Mouse (Mus musculus): ENCODE data around the gene Evl. TPM values are rescaled to one million over a fixed set of nuclear protein-coding genes. Genes with fewer than 3 reads are reported as not detected.

Evl gene
- polyA plus RNA-seq, 1 experiment from 2014 or later, result 35.4 TPM

DNA sequence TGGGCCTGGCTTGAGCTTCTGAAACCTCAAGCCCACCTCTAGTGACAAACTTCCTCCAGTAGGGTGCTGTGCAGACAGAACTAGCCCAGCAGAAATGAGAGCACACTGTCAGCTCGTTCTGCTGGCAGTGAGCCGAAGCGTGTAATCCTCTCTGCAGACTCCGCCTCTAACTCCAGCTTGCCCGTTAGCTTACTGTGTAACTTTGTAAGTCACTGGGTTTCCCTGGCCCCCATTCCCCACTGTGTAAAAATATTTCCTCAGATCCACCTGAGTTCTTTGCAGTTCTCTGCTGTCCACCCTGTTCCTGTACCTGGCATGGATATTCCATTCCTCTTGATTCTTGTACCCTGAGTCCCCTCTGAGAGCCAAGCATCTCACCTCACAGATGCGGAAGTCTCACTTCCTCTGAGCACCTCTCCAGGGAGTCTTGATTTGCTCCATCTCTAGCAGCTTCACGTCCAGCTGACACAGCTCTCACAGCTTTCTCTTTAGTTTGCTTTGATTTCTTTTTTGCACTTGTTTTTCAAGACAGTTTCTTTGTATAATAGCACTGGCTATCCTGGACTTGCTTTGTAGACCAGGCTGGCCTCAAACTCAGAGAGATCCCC lies 96.6 kb downstream of the Evl start:
- ATAC-seq (ENCODE audit: insufficient read depth, low FRiP score), result no peak
- Histone ChIP-seq H3K27me3 (ENCODE audit: control insufficient read depth, insufficient read depth, low read length) (no peaks in the 10 kb centered on the region), H3K4me2 (ENCODE audit: low read depth, low read length) (no peak overlapping the region), H3K36me3 (ENCODE audit: control insufficient read depth, insufficient read depth, low read length) (0 out of 2 replicates have a peak, but pooled peaks cover 6% of the 10 kb centered on the region), H3K9ac (ENCODE audit: low read length) (no peak overlapping the region), H3K4me1 (ENCODE audit: control insufficient read depth, insufficient read depth, low read length) (0 out of 2 replicates have a peak, but pooled peaks cover 4% of the 10 kb centered on the region), H3K4me3 (replicated peaks; ENCODE audit: low read length) (no peak overlapping the region), H3K27ac (ENCODE audit: low read length) (no peak overlapping the region), H3K9me3 (replicated peaks; ENCODE audit: control insufficient read depth, low read length) (no peaks in the 10 kb centered on the region)
- WGBS, result 62% methylated on average over 7 of the region's 7 CpGs

DNA sequence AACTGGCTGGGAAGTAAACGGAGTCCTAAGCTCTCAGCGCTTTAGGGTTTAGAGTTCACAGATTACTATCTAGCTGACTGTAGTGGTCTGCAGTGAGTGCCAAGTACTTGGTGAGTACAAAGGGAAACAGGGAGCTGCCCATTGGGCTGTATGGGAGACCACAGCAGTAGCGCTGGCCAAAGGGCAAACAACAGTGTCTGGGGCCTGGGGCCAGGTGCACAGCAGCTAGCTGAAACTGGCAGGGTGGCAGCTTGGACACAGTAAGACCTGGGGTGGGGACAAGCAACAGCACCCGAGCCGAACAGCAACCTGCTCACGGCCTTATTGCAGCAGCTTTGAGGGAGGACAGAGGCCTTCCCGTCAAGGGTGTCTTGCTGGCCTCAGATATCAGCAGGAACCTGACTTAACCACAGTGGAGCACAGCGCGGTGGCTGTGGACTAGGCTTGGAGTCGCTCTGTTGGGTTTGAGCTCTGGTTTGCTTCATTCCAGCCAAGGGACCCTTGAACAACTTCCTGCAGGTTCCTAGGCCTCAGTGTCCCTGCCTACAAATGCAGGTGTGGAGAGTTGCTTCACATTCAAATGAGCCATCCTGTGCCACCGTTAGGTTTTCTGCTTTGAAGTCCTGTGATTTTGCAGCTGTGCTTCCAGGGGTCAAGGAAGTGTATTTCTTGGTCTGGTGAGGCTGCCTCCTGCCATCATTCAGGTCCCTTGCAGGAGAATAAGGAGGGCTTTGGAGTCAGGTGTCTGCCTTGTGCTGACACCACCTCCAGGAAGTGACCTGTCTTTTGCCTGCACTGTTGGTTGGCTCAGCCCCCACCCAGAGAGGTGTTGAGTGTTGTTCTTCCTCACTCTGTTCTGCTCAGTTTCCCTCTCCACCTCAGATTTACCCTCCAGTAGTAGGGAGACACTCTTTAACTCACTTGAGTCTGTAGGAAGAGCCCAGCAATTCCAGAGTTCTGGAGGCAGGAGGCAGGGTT lies 99.1 kb downstream of the Evl start:
- Histone ChIP-seq H3K27ac (ENCODE audit: low read length) (no peak overlapping the region), H3K4me2 (ENCODE audit: low read depth, low read length) (no peak overlapping the region), H3K4me3 (replicated peaks; ENCODE audit: low read length) (no peak overlapping the region), H3K9ac (ENCODE audit: low read length) (no peak overlapping the region), H3K9me3 (replicated peaks; ENCODE audit: control insufficient read depth, low read length) (no peaks in the 10 kb centered on the region), H3K4me1 (ENCODE audit: control insufficient read depth, insufficient read depth, low read length) (no peaks in the 10 kb centered on the region), H3K27me3 (ENCODE audit: control insufficient read depth, insufficient read depth, low read length) (no peaks in the 10 kb centered on the region), H3K36me3 (ENCODE audit: control insufficient read depth, insufficient read depth, low read length) (0 out of 2 replicates have a peak, but pooled peaks cover 6% of the 10 kb centered on the region)
- ATAC-seq (ENCODE audit: insufficient read depth, low FRiP score), result peak; percentile 29; the same call in 1 of the 2 replicates
- WGBS, result 78% methylated on average over 11 of the region's 11 CpGs

GRCm38 (mm10) chr12:108657350-108657749 lies 102.8 kb downstream of the Evl start:
- no peaks in the 10 kb centered on the region for H3K36me3 ChIP-seq (ENCODE audit: control insufficient read depth, insufficient read depth, low read length)
- H3K4me2 ChIP-seq (ENCODE audit: low read depth, low read length), result no peak overlapping the region
- H3K9me3 ChIP-seq (replicated peaks; ENCODE audit: control insufficient read depth, low read length), result no peaks in the 10 kb centered on the region
- H3K9ac ChIP-seq (ENCODE audit: low read length), result no peak overlapping the region
- 65% methylated on average over 1 of the region's 1 CpGs for WGBS
- no peak overlapping the region for H3K4me3 ChIP-seq (replicated peaks; ENCODE audit: low read length)
- H3K4me1 ChIP-seq (ENCODE audit: control insufficient read depth, insufficient read depth, low read length), result no peaks in the 10 kb centered on the region
- no peak for ATAC-seq (ENCODE audit: insufficient read depth, low FRiP score)
- H3K27me3 ChIP-seq (ENCODE audit: control insufficient read depth, insufficient read depth, low read length), result no peaks in the 10 kb centered on the region
- H3K27ac ChIP-seq (ENCODE audit: low read length), result no peak overlapping the region

GRCm38 (mm10) chr12:108668606-108669235 lies 114.2 kb downstream of the Evl start:
- no peak overlapping the region for H3K4me3 ChIP-seq (replicated peaks; ENCODE audit: low read length)
- no peak overlapping the region for H3K4me2 ChIP-seq (ENCODE audit: low read depth, low read length)
- H3K27me3 ChIP-seq (ENCODE audit: control insufficient read depth, insufficient read depth, low read length), result no peaks in the 10 kb centered on the region
- no peaks in the 10 kb centered on the region for H3K4me1 ChIP-seq (ENCODE audit: control insufficient read depth, insufficient read depth, low read length)
- no peaks in the 10 kb centered on the region for H3K36me3 ChIP-seq (ENCODE audit: control insufficient read depth, insufficient read depth, low read length)
- peak overlapping the region; percentile 17 for H3K27ac ChIP-seq (ENCODE audit: low read length)
- WGBS, result 74% methylated on average over 8 of the region's 8 CpGs
- no peaks in the 10 kb centered on the region for H3K9me3 ChIP-seq (replicated peaks; ENCODE audit: control insufficient read depth, low read length)
- ATAC-seq (ENCODE audit: insufficient read depth, low FRiP score), result 0 out of 2 replicates have a peak, but pooled peaks have one; percentile 14
- H3K9ac ChIP-seq (ENCODE audit: low read length), result no peak overlapping the region

- H3K4me3 ChIP-seq (replicated peaks; ENCODE audit: low read length), result no peak overlapping the region
- 89% methylated on average over 2 of the region's 2 CpGs for WGBS
- no peak overlapping the region for H3K4me2 ChIP-seq (ENCODE audit: low read depth, low read length)
- peaks cover 2% of the 10 kb centered on the region; the same call in 1 of the 2 replicates for H3K4me1 ChIP-seq (ENCODE audit: control insufficient read depth, insufficient read depth, low read length)
- H3K27me3 ChIP-seq (ENCODE audit: control insufficient read depth, insufficient read depth, low read length), result no peaks in the 10 kb centered on the region
- H3K27ac ChIP-seq (ENCODE audit: low read length), result no peak overlapping the region
- no peaks in the 10 kb centered on the region for H3K9me3 ChIP-seq (replicated peaks; ENCODE audit: control insufficient read depth, low read length)
- H3K36me3 ChIP-seq (ENCODE audit: control insufficient read depth, insufficient read depth, low read length), result 0 out of 2 replicates have a peak, but pooled peaks cover 3% of the 10 kb centered on the region
- no peak overlapping the region for H3K9ac ChIP-seq (ENCODE audit: low read length)
- no peak for ATAC-seq (ENCODE audit: insufficient read depth, low FRiP score)
Observed at GRCm38 (mm10) chr12:108671541-108671940, 117.0 kb downstream of the Evl start.

GRCm38 (mm10) chr12:108672908-108673307 lies 118.4 kb downstream of the Evl start:
- Histone ChIP-seq H3K9me3 (replicated peaks; ENCODE audit: control insufficient read depth, low read length) (no peaks in the 10 kb centered on the region), H3K4me1 (ENCODE audit: control insufficient read depth, insufficient read depth, low read length) (peaks cover 2% of the 10 kb centered on the region; the same call in 1 of the 2 replicates), H3K4me2 (ENCODE audit: low read depth, low read length) (no peak overlapping the region), H3K9ac (ENCODE audit: low read length) (no peak overlapping the region), H3K4me3 (replicated peaks; ENCODE audit: low read length) (no peak overlapping the region), H3K27me3 (ENCODE audit: control insufficient read depth, insufficient read depth, low read length) (no peaks in the 10 kb centered on the region), H3K36me3 (ENCODE audit: control insufficient read depth, insufficient read depth, low read length) (0 out of 2 replicates have a peak, but pooled peaks cover 3% of the 10 kb centered on the region), H3K27ac (ENCODE audit: low read length) (no peak overlapping the region)
- WGBS, result 80% methylated on average over 4 of the region's 4 CpGs
- ATAC-seq (ENCODE audit: insufficient read depth, low FRiP score), result no peak

DNA sequence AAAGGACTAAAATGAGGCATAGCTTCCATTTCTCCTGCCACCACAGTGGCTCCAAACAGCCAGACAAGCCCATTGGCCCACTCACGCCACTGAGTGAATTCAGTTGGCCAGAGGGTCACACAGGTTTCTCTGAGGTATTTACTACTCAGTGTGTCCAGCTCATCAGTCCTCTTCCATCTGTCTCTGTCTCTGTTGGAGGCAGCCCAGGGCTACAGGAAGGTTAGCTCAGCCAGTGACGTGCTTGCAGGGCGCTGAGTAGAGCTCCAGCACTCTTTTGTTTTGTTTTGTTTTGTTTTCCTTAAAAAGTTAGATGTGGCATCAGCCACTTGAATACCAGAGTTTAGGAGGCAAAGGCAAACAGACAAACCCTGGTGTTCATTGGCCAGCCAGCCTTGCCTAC lies 119.0 kb downstream of the Evl start:
- WGBS, result 84% methylated on average over 3 of the region's 3 CpGs
- no peaks in the 10 kb centered on the region for H3K27me3 ChIP-seq (ENCODE audit: control insufficient read depth, insufficient read depth, low read length)
- H3K27ac ChIP-seq (ENCODE audit: low read length), result no peak overlapping the region
- 0 out of 2 replicates have a peak, but pooled peaks cover 3% of the 10 kb centered on the region for H3K36me3 ChIP-seq (ENCODE audit: control insufficient read depth, insufficient read depth, low read length)
- no peak overlapping the region for H3K9ac ChIP-seq (ENCODE audit: low read length)
- no peak for ATAC-seq (ENCODE audit: insufficient read depth, low FRiP score)
- H3K4me2 ChIP-seq (ENCODE audit: low read depth, low read length), result no peak overlapping the region
- H3K4me1 ChIP-seq (ENCODE audit: control insufficient read depth, insufficient read depth, low read length), result peaks cover 2% of the 10 kb centered on the region; the same call in 1 of the 2 replicates
- no peaks in the 10 kb centered on the region for H3K9me3 ChIP-seq (replicated peaks; ENCODE audit: control insufficient read depth, low read length)
- no peak overlapping the region for H3K4me3 ChIP-seq (replicated peaks; ENCODE audit: low read length)

GRCm38 (mm10) chr12:108674502-108674901 lies 120.0 kb downstream of the Evl start:
- Histone ChIP-seq H3K36me3 (ENCODE audit: control insufficient read depth, insufficient read depth, low read length) (0 out of 2 replicates have a peak, but pooled peaks cover 3% of the 10 kb centered on the region), H3K4me3 (replicated peaks; ENCODE audit: low read length) (no peak overlapping the region), H3K27ac (ENCODE audit: low read length) (no peak overlapping the region), H3K9ac (ENCODE audit: low read length) (no peak overlapping the region), H3K4me2 (ENCODE audit: low read depth, low read length) (no peak overlapping the region), H3K4me1 (ENCODE audit: control insufficient read depth, insufficient read depth, low read length) (peaks cover 2% of the 10 kb centered on the region; the same call in 1 of the 2 replicates), H3K27me3 (ENCODE audit: control insufficient read depth, insufficient read depth, low read length) (no peaks in the 10 kb centered on the region), H3K9me3 (replicated peaks; ENCODE audit: control insufficient read depth, low read length) (no peaks in the 10 kb centered on the region)
- 0 out of 2 replicates have a peak, but pooled peaks have one; percentile 26 for ATAC-seq (ENCODE audit: insufficient read depth, low FRiP score)
- 69% methylated on average over 4 of the region's 4 CpGs for WGBS

All from stomach, embryonic 16.5 days (tissue).